Mouse (Mus musculus) brain, embryonic 14.5 days (tissue): ENCODE data around the gene Mob1a.

Source experiments
- CTCF ChIP-seq: fragments of 200-500 bp; IDR thresholded peaks from 2 replicates; pipeline ENCODE4 v1.5.1; 2012; ENCODE audit warnings: inconsistent platforms, mild to moderate bottlenecking, moderate library complexity, borderline replicate concordance; ENCODE audit not compliant: insufficient read depth, insufficient read length; ENCODE audit errors: extremely low read depth
- POLR2A ChIP-seq: fragments of 200-500 bp; IDR thresholded peaks from 2 replicates; pipeline ENCODE4 v1.6.1; 2012; ENCODE audit warnings: mild to moderate bottlenecking, inconsistent platforms, borderline replicate concordance; ENCODE audit not compliant: poor library complexity, insufficient read depth, insufficient read length, severe bottlenecking; ENCODE audit errors: extremely low read depth

DNA sequence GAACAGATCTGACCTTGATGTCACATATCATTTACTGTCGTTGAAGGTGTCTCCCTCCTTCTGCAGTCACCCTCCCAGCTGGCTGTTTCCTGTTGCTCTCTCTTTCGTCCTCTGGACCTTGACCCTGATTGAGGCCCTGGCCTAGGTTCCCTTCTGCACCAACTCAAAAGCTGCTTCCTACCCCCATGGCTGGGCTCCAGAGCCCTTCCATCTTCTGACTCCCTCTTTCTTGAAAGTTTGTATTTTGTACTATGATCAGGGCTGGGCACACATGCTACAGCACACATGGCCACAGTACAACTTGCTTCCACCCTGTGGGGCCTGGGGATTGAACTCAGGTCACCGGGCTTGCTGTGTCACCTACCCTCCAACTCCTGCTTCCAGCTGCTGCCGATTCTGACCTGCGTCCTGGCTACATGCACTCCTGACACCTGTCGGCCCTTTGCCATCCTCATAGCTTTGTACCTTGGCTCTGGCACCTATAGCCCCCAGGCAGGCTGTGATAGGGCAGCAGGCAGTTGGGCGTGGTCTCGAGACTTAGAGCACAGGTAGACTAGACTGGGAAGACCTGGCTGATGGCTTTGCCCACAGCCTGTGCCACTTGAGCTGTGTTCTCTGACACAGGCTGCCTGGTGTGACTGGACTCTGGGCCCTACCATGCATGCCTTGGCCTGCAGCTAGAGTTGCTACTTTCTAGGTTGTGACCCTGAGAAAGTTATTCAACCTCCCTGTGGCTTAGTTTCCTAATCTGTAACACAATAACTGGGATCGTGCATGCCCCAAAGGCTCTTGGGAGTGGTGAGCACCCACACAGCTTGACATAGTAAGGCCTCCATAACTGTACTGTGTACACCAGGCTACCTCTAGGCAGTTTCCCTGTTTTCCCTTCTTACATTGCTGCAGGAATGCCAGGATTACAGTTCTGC lies 29.3 kb downstream of the Mob1a start:
- TF ChIP-seq CTCF (no peak), POLR2A (no peak)
